Mouse (Mus musculus): Measurements from ENCODE around the gene Gm7247.
A peak's percentile ranks its signal among the peaks of the same experiment; 100 is the strongest.
"Not testable (repeated sequence)": the region's sequence is repeated elsewhere in the genome, so short reads cannot be mapped to it uniquely, and the experiment has no call there.

Gm7247 gene

DNA sequence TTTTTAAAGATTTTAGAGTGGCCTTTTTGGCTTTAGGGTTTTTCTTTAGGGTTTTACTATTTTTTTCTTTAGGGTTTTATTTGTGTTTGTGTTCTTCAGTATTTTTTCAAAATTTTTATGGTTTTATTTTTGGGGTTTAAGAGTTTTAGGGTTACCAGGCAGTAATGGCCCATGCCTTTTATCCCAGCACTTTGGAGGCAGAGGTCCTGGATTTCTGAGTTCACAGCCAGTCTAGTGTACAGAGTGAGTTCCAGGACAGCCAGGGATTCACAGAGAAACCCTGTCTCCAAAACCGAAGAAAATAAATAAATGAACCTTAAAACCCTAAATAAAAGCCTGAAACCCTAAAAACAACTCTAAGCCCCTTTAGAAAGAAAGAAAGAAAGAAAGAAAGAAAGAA is 124.6 kb downstream of the Gm7247 start:
- DNase-seq (ENCODE audit: extremely low read depth, insufficient read length, low spot score) = no peak

DNA sequence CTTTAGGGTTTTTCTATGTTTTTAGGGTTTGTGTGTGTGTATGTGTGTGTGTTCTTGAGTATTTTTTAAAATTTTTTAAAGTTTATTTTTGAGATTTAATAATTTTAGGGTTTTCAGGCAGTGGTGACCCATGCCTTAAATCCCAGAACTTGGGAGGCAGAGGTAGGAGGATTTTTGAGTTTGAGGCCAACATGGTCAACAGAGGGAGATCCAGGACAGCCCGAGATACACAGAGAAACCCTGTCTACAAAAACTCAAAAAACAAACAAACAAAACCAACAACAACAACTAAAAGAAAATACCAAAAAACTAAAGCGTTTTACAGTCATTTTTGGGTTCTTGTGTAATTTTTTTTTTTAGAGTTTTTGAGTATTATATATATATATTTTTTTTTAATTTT is 134.2 kb downstream of the Gm7247 start:
- DNase-seq (ENCODE audit: extremely low read depth, insufficient read length, low spot score) = peak; percentile 71

DNA sequence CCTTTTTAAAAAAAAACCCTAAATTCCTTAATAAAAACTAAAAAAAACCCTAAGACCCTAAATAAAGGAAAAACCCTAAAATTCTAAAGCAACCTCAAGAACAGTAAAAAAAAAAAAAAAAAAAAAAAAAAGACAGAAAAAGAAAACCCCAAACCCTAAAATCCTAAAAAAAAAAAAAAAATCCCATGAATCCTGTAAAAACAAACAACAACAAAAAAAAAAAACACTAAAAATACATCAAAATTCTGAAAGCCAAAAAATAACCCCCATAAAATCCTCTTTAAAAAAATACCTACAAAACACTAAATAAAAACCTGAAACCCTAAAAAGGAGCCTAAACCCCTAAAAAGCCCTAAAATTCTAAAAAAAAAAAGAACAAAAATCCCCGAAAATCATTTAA is 135.4 kb downstream of the Gm7247 start:
- DNase-seq (ENCODE audit: extremely low read depth, insufficient read length, low spot score) = no peak

DNA sequence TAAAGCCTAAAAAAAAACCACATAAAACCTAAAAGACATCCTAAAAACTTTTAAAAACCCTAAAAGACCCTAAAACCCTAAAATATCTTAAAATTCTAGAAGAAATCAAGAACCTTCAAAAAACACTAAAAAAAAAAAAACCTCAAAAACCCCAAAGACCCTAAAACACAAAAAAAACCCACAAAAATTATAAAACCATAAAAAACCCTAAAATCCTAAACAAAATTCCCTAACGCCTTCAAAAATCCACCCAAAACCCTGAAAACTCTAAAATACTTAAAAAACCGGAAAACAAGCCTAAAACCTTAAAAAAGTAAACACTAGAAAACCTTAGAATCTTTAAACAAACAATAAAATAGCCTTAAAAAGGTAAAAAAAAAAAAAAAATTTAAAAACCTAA is 136.4 kb downstream of the Gm7247 start:
- DNase-seq (ENCODE audit: extremely low read depth, insufficient read length, low spot score) = no peak

DNA sequence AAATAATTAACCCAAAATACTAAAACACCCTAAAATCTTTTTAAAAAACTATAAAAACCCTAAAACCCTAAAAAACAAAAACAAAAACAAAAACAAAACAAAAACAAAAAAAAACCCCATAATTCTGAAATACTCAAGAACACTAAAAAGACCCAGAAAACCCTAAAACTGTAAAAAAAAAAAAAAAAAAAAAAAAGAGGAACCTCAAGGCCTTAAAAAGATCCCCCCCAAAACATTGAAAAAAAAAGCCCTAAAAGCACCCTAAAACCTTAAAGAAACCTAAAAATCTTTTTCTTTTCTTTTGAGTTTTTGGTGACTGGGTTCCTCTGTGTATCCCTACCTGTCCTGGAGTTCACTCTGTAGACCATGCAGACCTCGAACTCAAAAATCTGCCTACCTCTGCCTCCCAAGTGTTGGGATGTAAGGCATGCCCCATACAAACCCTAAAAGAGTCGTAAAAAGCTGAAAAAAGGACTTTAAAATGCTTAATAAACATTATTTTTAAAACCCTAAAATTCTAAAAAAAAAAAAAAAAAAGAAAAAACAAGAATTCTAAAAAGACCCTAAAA is 138.2 kb downstream of the Gm7247 start:
- no peak for DNase-seq (ENCODE audit: extremely low read depth, insufficient read length, low spot score)

DNA sequence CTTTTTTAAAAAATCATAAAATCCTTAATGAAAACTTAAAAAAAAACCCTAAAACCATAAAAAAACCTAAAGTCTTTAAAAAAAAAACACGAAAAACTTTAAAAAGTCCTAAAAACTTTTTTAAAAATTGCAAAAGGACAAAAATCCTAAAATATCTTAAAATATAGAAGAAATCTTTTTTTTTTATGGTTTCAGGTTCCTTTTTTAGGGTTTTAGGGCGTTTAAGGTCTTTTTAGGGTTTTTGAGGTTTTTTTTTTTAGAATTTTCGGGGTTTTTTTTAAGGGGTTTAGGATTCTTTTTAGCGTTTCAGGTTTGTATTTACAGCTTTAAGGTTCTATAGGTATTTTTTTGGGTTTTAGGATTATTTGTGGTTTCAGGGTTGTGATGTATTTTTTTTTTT is 138.9 kb downstream of the Gm7247 start:
- no peak for DNase-seq (ENCODE audit: extremely low read depth, insufficient read length, low spot score)

DNA sequence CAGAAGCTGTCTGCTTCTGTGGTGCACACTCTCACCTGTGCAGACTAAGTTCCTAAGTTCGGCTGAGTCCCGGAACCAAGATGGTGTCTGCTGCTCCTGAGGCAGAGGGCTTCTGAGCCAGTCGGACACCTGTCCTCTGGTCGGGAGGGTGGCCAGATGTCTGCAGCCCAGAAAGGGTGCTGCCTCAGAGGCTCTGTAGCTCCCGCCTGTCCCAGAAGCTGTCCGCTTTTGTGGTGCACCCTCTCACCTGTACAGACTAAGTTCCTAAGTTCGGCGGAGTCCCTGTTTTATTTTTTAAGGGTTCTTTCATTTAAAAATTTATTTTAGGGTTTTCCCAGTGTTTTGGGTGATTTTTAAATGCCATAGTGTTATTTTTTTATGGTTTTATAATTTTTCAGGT is 145.9 kb downstream of the Gm7247 start:
- no peak for DNase-seq (ENCODE audit: extremely low read depth, insufficient read length, low spot score)

DNA sequence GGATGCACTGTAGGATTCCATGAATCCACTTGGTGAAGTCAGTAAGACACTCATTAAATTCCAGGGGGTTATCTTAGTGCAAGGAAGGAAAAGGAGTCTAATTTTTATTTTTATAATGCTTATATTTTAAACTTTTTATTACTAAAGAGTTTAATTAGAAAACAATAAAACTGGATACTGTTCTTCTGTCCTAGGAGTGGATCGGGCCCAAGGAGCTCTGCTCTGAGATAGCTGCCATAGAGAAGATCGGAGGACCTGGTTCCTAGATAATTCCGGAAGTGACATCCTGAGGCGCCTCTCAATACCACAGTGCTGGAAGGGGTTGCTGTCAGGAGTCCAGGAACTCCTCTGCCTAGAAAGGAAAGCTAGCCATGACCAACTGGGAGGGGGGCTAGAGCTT is 190.9 kb downstream of the Gm7247 start, which contains the start of gene Gm5622:
Gene Gm5622 (plus strand): TSS at position 301 of the 400 bp plus-strand sequence.
- no peak for DNase-seq (ENCODE audit: extremely low read depth, insufficient read length, low spot score)

DNA sequence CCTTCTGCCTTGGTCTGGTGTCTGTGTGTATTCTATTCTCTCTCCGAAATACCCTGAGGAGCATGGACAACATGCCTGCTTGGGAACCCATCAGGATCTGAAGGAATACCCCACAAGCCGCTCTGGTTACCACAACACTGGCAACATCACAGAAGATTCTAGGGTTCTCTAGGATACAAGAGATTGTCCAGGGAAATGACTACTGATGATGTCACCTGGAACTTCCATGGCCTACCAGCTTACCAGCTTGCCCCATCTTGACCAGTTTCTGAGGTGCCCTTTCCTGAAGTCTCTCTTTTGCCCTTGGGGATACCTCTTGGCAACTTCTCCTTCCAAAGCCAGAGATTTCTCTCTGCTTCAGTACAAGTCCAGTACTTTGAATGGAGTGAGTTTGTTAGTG is 212.4 kb downstream of the Gm7247 start, which contains the start of gene Gm17175:
Gene Gm17175 (minus strand): TSS at position 101 of the 400 bp plus-strand sequence.
- not testable (repeated sequence) for DNase-seq (ENCODE audit: extremely low read depth, insufficient read length, low spot score)

DNA sequence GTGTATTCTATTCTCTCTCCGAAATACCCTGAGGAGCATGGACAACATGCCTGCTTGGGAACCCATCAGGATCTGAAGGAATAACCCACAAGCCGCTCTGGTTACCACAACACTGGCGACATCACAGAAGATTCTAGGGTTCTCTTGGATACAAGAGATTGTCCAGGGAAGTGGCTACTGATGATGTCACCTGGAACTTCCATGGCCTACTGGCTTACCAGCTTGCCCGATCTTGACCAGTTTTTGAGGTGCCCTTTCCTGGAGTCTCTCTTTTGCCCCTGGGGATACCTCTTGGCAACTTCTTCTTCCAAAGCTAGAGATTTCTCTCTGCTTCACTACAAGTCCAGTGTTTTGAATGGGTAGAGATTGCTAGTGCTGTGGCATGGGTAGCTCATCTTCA is 230.5 kb downstream of the Gm7247 start, which contains the start of gene Gm17174:
Gene Gm17174 (minus strand): TSS at position 101 of the 400 bp plus-strand sequence.
- DNase-seq (ENCODE audit: extremely low read depth, insufficient read length, low spot score) = not testable (repeated sequence)

DNA sequence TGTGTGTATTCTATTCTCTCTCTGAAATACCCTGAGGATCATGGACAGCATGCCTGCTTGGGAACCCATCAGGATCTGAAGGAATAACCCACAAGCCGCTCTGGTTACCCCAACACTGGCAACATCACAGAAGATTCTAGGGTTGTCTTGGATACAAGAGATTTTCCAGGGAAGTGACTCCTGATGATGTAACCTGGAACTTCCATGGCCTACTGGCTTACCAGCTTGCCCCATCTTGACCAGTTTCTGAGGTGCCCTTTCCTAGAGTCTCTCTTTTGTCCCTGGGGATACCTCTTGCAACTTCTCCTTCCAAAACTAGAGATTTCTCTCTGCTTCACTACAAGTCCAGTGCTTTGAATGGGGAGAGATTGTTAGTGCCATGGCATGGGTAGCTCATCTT is 249.7 kb downstream of the Gm7247 start, which contains the start of gene Gm17078:
Gene Gm17078 (minus strand): TSS at position 101 of the 400 bp plus-strand sequence.
- DNase-seq (ENCODE audit: extremely low read depth, insufficient read length, low spot score) = no peak
